Mouse (Mus musculus): ENCODE data around the gene Cd44.

The Cd44 gene

GRCm38 (mm10) chr2:102807633-102808032 is 93.8 kb downstream of the Cd44 start:
- DNase-seq: no peak

DNA sequence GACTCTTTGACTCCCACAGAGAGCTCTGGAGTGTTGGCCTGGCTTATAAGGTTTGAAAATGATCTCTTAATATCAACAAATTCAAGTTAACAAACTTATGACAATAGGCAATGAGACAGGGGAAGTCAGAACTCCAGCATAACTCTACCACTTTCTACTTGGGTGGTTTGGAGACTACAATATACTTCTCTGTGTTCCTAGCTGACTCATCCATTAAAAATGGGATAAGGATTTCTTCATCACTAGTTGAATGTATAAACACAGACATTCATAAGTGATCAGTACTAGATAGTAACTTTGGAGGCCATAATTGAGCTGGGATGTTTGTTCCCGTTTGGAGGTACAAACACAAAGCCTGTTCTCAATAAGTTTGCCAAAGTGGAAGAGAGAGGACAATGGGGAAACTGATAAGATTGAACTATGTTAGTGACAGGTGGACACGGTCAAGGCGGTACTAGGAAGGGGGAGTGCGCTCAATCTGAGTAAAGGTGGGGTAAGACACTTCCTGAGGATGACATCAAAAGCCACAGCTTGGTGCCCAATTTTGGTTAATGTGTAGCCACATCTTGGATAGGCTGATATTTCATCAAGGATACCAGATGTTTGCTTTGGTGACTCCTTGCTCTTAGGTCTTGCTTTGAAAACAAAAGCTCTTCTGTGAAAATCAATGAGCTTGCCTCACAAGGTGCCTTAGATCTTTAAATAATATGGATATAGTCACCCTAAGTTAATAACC is 95.5 kb downstream of the Cd44 start:
- no peak for DNase-seq

- DNase-seq: no peak
These were observed 96.2 kb downstream of the Cd44 start for GRCm38 (mm10) chr2:102805283-102805682.

DNA sequence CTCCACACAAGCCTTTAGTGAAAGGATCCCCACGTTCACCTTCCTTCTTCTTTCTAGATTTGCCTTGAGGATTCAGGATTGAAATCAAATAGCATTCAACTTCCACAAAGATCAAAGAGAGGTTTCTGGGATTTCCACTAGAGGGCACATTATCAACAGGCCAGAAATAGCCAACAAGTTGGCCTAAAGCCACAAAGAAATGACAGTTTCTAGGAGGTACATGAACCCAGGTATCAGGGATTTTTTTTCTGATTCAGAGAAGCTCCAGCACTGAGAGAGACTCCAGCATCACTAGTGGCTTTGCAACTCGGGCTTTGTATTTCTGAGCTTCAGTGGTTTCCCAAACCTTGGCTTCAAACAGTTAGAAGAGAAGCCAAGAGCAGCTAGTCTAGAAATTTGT is 97.4 kb downstream of the Cd44 start:
- no peak for DNase-seq

DNA sequence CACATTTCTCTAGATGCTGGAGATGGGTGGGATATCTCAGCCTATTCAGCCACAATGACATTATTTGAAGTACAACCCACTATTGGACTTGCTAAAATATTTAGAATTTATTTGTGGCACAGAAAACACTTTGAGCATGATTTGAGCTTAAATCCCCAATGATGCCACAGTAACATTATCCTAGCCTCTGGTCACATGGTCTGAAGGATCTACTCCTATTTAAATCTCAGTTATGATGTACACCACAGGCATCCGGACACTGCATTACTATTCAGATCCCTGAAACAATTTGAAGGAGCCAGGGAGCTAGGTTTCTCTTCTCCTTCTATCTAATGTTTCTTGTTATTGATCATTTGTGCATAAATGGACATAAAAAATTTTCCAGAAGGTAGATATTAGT is 99.6 kb downstream of the Cd44 start:
- DNase-seq: no peak

DNA sequence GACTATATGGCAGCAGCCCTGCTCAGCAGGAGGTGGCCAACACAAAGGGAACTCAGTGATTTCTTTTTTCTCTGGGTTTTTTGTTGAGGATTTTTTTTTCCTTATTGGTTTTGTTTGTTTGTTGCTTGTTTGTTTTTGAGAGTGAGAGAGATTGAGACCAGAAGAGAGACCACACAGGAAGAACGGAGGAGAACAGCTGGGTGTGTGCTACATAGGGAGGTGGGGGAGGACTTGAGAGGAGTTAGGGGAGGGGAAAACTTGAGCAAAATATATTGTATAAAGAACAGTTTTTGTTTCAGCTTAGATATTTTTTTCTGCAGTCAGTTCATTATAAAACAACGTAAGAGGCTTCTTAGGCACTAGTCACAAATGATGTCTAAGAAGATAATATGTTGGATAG is 103.3 kb downstream of the Cd44 start:
- DNase-seq: no peak

- no peak for DNase-seq
These were observed 106.4 kb downstream of the Cd44 start for GRCm38 (mm10) chr2:102795034-102795433.

DNA sequence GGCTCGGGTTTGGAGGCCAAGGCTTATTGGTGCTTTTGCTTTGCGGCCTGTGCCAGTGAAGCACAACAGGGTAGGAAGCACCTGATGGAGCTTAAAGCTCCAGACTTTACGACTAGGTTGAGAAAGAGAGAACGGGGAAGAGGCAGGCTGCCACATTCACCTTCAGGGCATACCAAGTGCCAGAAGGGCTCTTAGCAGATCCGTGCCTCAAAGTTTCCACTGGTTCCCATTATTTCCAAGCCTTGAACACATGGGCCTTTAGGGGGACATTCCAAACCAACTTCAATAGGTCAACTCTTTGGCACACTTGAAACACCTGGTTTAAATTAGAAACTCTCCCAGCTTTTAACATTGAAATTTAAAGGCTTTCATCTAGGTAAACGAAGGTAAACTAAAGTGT is 108.7 kb downstream of the Cd44 start:
- DNase-seq: no peak

DNA sequence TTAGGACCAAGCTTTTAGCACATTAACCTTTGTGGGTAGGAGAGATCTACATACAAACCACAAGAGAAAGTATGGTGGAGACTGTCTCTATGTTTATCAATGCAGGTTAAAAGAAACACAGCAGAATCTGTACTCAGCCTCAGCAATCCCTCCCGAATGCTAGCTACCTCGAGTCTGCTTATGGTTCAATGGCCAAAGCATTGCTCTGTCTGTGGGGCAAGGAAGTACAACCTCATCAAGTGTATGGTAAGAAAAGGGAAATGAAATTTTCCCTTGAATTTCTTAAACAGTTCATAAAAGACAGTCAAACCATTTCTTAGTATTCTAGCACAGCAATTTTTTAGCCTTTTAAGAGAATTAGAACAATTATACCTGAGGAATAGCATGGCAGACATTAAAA is 109.8 kb downstream of the Cd44 start:
- no peak for DNase-seq

- DNase-seq: no peak
These were observed 115.8 kb downstream of the Cd44 start for GRCm38 (mm10) chr2:102785696-102786095.

DNA sequence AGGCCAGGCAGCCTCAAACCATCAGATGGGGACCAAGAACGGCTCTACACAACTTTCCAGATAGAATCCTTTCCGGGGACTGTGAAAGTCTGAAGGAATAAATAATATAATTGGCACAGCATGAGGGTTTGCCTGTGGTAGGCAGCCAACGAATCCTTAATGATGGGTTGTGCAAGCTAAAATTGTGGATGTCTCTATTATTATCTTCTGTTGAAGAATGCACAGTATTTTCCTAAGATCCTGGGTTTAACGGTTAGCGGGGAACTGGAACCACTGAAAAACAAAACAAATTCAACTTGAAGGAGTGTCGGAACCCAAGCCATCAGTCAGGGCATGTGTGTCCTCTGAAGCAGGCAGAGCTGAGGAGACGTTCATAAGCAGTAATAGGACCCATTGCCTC is 118.7 kb downstream of the Cd44 start:
- no peak for DNase-seq

DNA sequence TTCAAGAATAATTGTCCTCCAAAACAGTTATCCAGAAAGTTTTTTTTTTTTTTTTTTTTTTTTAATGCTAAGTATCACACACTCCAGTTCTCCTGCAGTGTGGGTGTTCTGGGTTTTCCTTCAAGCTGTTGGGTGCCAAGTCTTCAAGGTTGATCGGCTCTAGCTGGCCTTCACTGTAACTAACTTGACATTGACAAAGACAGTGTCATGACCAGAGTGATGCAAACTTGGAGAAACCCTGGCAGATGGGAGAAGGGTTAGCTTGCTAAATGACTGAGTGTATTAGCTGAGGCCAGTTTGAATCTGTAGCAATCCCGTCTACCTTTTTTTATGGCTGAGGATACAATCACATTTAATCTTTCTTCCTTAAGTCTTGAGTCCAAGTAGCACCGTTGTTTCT is 123.3 kb downstream of the Cd44 start:
- DNase-seq: no peak

GRCm38 (mm10) chr2:102775561-102775960 is 125.9 kb downstream of the Cd44 start:
- DNase-seq: no peak

DNA sequence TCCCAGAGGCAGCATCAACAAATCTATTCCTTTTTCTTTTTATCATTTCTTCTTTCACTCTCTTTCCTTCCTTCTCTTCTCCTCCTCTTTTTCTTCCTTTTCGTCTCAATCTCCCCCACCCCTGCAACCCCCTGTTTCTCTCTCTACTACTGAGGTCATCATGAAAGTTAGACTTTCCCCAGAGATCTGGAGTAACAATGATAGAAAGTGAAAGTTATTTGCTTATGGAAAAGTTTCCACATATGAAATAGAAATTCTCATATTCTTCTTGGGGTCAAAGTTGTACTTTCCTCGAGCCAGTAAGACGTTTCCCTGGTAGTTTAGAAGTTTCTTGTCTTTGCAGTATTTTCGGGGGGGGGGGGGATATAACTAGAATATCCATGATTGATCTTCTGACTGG is 126.8 kb downstream of the Cd44 start:
- no peak for DNase-seq

DNA sequence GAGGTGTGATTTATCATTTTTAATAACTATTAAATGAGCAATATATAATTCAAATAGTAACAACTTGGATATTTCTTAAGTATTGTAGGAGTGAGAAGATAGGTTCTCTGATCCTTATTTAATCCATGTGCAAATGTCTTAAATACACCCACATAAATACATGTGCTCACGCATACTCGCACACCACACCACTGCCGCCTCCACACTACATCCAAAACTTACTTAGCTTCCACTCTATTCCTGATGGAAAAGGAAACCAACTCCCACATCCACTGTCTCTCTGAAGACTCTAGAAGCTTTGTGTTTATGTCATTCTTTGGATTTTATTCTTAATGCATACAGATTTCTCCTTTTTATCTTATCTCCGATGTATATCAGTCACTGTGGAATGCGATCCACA is 129.2 kb downstream of the Cd44 start:
- no peak for DNase-seq

- DNase-seq: no peak
These were observed 130.2 kb downstream of the Cd44 start for GRCm38 (mm10) chr2:102771304-102771703.

DNA sequence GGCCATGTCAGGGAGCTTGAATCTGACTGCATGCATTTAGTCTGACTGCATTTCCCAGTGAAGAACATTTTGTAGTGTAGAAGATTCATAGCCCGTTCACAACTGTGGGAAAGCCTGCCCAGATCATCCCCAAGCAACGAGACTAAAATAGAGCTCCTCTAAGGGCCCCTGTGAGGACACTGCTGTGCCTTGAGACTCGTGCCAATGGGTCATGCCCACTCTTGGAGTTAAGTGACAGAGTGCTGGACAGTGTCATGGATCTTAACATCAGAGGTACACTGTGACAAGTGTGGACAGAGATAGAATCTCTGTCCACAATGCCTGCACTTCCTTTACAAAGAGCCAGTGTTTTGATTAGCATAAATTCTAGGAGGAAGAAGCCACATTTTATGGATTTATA is 133.2 kb downstream of the Cd44 start:
- no peak for DNase-seq

DNA sequence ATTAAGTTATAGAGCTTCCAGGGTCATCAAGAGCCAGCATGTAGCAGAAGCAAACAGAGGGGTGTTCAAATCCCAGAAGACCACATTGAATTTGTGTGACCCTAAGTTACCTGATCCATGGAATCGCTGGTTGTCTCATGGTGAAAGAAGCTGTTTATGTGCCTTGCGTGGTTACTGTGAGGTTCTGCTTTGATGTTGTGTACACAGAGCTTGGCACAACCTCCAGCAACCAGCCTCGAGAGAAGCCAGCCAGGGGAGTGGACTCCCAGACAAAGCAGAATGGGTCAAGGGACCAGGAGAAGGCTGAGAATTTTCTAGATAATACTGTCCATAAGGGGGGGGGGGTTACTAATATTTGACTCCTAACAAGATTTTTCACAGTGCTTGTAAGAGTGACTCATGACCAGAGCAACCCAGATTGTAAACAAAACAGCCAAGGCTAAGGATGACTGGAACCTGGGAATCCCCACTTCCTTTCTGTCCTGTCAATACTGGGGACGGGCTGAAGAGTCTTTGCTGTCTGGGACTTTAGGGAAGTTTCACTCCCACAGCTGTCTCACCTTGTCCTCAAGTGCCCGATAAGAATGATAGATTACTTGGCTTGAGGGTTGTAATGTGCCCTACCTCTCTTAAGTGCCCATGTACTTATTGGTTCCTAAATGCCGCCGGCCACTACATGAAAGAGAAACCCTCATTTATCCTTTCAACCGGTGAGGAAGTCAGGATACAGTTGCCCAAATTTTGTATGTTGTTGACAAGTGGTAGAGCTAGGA is 136.7 kb downstream of the Cd44 start:
- no peak for DNase-seq

DNA sequence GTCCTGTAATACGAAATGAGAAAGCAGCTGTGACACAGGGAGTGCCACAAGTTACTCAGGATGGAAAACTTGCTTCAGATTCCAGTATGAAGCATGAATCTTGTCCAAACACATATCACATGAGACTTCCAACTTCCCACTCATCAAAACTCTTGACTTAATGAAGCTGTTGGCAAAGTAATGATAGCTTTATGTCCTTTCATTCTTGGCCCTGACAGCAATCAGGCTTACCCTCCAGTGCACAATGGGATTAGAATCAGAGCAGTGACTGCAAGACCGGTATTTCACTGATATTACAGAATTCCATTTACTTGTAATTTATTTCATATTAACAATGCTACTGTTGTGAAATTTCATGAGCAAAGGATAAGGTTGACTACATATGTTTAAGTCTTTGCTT is 137.5 kb downstream of the Cd44 start:
- no peak for DNase-seq

GRCm38 (mm10) chr2:102763176-102763575 is 138.3 kb downstream of the Cd44 start:
- DNase-seq: no peak

Measured in right cerebral cortex, postnatal 25 days (tissue).